Mouse (Mus musculus): ENCODE results near the gene Copg2.

GRCm38 (mm10) chr6:30734465-30734864 lies 162.1 kb downstream of the Copg2 start:
- no peak for TF ChIP-seq CTCF (conservative IDR thresholded peaks at IDR 0.05; ENCODE audit: low read length)
- TF ChIP-seq NANOG (IDR thresholded peaks at IDR 0.05; ENCODE audit: borderline replicate concordance, low read length): no peak

Data from E14TG2a.4 (cell line).